Mouse (Mus musculus) midbrain, embryonic 16.5 days (tissue): ENCODE results near the gene Rab37. TPM values are rescaled to one million over a fixed set of nuclear protein-coding genes. Genes with fewer than 3 reads are reported as not detected.

Source experiments
- ATAC-seq: fragments of 200-750 bp; cut with Nextera tagmentation; 2 replicates; pipeline ENCODE4 v1.8.0; 2017; ENCODE audit warnings: moderate TSS enrichment
- H3K27ac ChIP-seq: fragments of 300-500 bp; sonication (generic); 2 replicates; pipeline ENCODE4 v1.5.1; 2014; ENCODE audit warnings: mild to moderate bottlenecking, low read length, mixed read lengths
- H3K27me3 ChIP-seq: fragments of 300-500 bp; sonication (generic); 2 replicates; pipeline ENCODE4 v1.6.1; 2014; ENCODE audit warnings: low read depth, low read length, mixed read lengths; ENCODE audit not compliant: control insufficient read depth, insufficient read depth
- H3K36me3 ChIP-seq: fragments of 300-500 bp; sonication (generic); 2 replicates; pipeline ENCODE4 v1.6.1; 2014; ENCODE audit warnings: mild to moderate bottlenecking, low read length, moderate library complexity, mixed read lengths; ENCODE audit not compliant: control insufficient read depth, insufficient read depth
- H3K4me1 ChIP-seq: fragments of 300-500 bp; sonication (generic); 2 replicates; pipeline ENCODE4 v1.6.1; 2014; ENCODE audit warnings: mild to moderate bottlenecking, low read length, mixed read lengths; ENCODE audit not compliant: control insufficient read depth, insufficient read depth
- H3K4me2 ChIP-seq: fragments of 300-500 bp; sonication (generic); 2 replicates; pipeline ENCODE4 v1.6.1; 2014; ENCODE audit warnings: mild to moderate bottlenecking, low read length, mixed read lengths
- H3K4me3 ChIP-seq: fragments of 300-500 bp; sonication (generic); 2 replicates; pipeline ENCODE4 v1.5.1; 2014; ENCODE audit warnings: low read depth, mild to moderate bottlenecking, low read length, moderate library complexity, mixed read lengths
- H3K9ac ChIP-seq: fragments of 300-500 bp; sonication (generic); 2 replicates; pipeline ENCODE4 v1.6.1; 2014; ENCODE audit warnings: low read depth, low read length, mixed read lengths
- H3K9me3 ChIP-seq: fragments of 300-500 bp; sonication (generic); replicated peaks from 2 replicates; pipeline ENCODE4 v1.6.1; 2014; ENCODE audit warnings: mild to moderate bottlenecking, low read length, mixed read lengths; ENCODE audit not compliant: control insufficient read depth, poor library complexity, severe bottlenecking
- WGBS: fragments of 180-500 bp; shearing (Covaris S2); extraction: QIAGEN DNeasy Blood & Tissue Kit; methylation state at CpG from one replicate; pipeline ENCODE4 v1.1.7; 2014; 5-methylcytosine and 5-hydroxymethylcytosine counted together
- polyA plus RNA-seq: library from polyadenylated mRNA; unstranded; fragments of >200 nt; fragmentation: Nextera tagmentation; extraction: Ambion mirVana; gene quantifications from 2 replicates; pipeline ENCODE4 v1.2.1, GENCODE M21; 2015

Rab37 gene
- polyA plus RNA-seq, 1 experiment from 2014 or later = 1.0 TPM

- no peaks in the 10 kb centered on the region for H3K4me1 ChIP-seq
- H3K4me2 ChIP-seq = no peak overlapping the region
- H3K36me3 ChIP-seq = peaks cover 25% of the 10 kb centered on the region
- WGBS = 14% methylated on average over 12 of the region's 12 CpGs
- no peak overlapping the region for H3K27ac ChIP-seq
- peak; percentile 90 for ATAC-seq
- H3K4me3 ChIP-seq = no peak overlapping the region
- H3K9ac ChIP-seq = no peak overlapping the region
- H3K9me3 ChIP-seq = no peaks in the 10 kb centered on the region
- no peaks in the 10 kb centered on the region for H3K27me3 ChIP-seq
Observed at GRCm38 (mm10) chr11:115202316-115202715, 111.1 kb downstream of the Rab37 start.

- Histone ChIP-seq H3K36me3 (peaks cover 27% of the 10 kb centered on the region), H3K4me2 (no peak overlapping the region), H3K4me3 (no peak overlapping the region), H3K27me3 (no peaks in the 10 kb centered on the region), H3K9ac (no peak overlapping the region), H3K9me3 (no peaks in the 10 kb centered on the region), H3K4me1 (no peaks in the 10 kb centered on the region), H3K27ac (no peak overlapping the region)
- no peak for ATAC-seq
- WGBS = 96% methylated on average over 9 of the region's 9 CpGs
Observed at GRCm38 (mm10) chr11:115202756-115203155, 111.5 kb downstream of the Rab37 start.

GRCm38 (mm10) chr11:115208126-115208525, 116.9 kb downstream of the Rab37 start:
- Histone ChIP-seq H3K36me3 (peaks cover 14% of the 10 kb centered on the region), H3K4me3 (no peak overlapping the region), H3K9me3 (no peaks in the 10 kb centered on the region), H3K4me1 (no peaks in the 10 kb centered on the region), H3K27me3 (no peaks in the 10 kb centered on the region), H3K4me2 (no peak overlapping the region), H3K9ac (no peak overlapping the region), H3K27ac (no peak overlapping the region)
- WGBS = 76% methylated on average over 12 of the region's 12 CpGs
- no peak for ATAC-seq

- H3K27ac ChIP-seq = no peak overlapping the region
- H3K4me1 ChIP-seq = no peaks in the 10 kb centered on the region
- no peaks in the 10 kb centered on the region for H3K27me3 ChIP-seq
- H3K36me3 ChIP-seq = peaks cover 12% of the 10 kb centered on the region
- H3K9ac ChIP-seq = no peak overlapping the region
- H3K9me3 ChIP-seq = no peaks in the 10 kb centered on the region
- H3K4me3 ChIP-seq = no peak overlapping the region
- no peak for ATAC-seq
- WGBS = 75% methylated on average over 25 of the region's 25 CpGs
- no peak overlapping the region for H3K4me2 ChIP-seq
Observed at GRCm38 (mm10) chr11:115208776-115209732, 117.8 kb downstream of the Rab37 start.

- Histone ChIP-seq H3K4me1 (no peaks in the 10 kb centered on the region), H3K4me3 (no peak overlapping the region), H3K4me2 (no peak overlapping the region), H3K27ac (no peak overlapping the region), H3K36me3 (peaks cover 12% of the 10 kb centered on the region), H3K27me3 (no peaks in the 10 kb centered on the region), H3K9ac (no peak overlapping the region), H3K9me3 (no peaks in the 10 kb centered on the region)
- 75% methylated on average over 7 of the region's 7 CpGs for WGBS
- ATAC-seq = no peak
Observed at GRCm38 (mm10) chr11:115209958-115210357, 118.7 kb downstream of the Rab37 start.

Other genes with a start within 250 kb of the Rab37 start
- gene Gprc5c, start 240.3 kb upstream of the Rab37 start, polyA plus RNA-seq = 5.4 and 7.4 TPM in 2 replicates
- 1.2 and 1.3 TPM in 2 replicates for gene Cd300a, start 201.4 kb upstream of the Rab37 start, polyA plus RNA-seq
- 0.07 TPM in 1 of 2 replicates, not detected in the other for gene Cd300lb, start 157.0 kb upstream of the Rab37 start, polyA plus RNA-seq
- gene Cd300c, start 122.3 kb upstream of the Rab37 start, polyA plus RNA-seq = not detected in 2 replicates
- not detected in 2 replicates for gene Cd300ld, start 101.5 kb upstream of the Rab37 start, polyA plus RNA-seq
- gene Cd300c2, start 89.6 kb upstream of the Rab37 start, polyA plus RNA-seq = 0.94 and 0.95 TPM in 2 replicates
- not detected in 2 replicates for gene Cd300ld2, start 75.2 kb upstream of the Rab37 start, polyA plus RNA-seq
- gene Cd300ld4, start 64.4 kb upstream of the Rab37 start, polyA plus RNA-seq = not detected in 2 replicates
- gene Cd300ld5, start 53.7 kb upstream of the Rab37 start, polyA plus RNA-seq = not detected in 2 replicates
- not detected in 2 replicates for gene Cd300ld3, start 43.0 kb upstream of the Rab37 start, polyA plus RNA-seq
- gene Cd300e, start 29.3 kb upstream of the Rab37 start, polyA plus RNA-seq = 0.11 TPM in 1 of 2 replicates, not detected in the other
- gene Cd300lf, start 42.6 kb downstream of the Rab37 start, polyA plus RNA-seq = 0.34 TPM in 1 of 2 replicates, not detected in the other
- gene Slc9a3r1, start 71.9 kb downstream of the Rab37 start, polyA plus RNA-seq = 47.5 and 57.5 TPM in 2 replicates
- 12.5 and 14.9 TPM in 2 replicates for gene Tmem104, start 96.1 kb downstream of the Rab37 start, polyA plus RNA-seq
- 23.2 and 23.9 TPM in 2 replicates for gene Nat9, start 96.4 kb downstream of the Rab37 start, polyA plus RNA-seq
- 0.18 and 0.31 TPM in 2 replicates for gene Grin2c, start 175.8 kb downstream of the Rab37 start, polyA plus RNA-seq
- 19.7 and 23.4 TPM in 2 replicates for gene Fdxr, start 185.6 kb downstream of the Rab37 start, polyA plus RNA-seq
- 0.91 and 1.4 TPM in 2 replicates for gene Fads6, start 206.2 kb downstream of the Rab37 start, polyA plus RNA-seq
- 0.09 and 0.29 TPM in 2 replicates for gene Otop2, start 215.7 kb downstream of the Rab37 start, polyA plus RNA-seq
- gene Ush1g, start 230.6 kb downstream of the Rab37 start, polyA plus RNA-seq = 0.10 and 0.20 TPM in 2 replicates
- 0.78 and 0.80 TPM in 2 replicates for gene Otop3, start 243.3 kb downstream of the Rab37 start, polyA plus RNA-seq